Comparison of ENCODE assay signal across 8 mouse cellular contexts in the genomic region with DNA sequence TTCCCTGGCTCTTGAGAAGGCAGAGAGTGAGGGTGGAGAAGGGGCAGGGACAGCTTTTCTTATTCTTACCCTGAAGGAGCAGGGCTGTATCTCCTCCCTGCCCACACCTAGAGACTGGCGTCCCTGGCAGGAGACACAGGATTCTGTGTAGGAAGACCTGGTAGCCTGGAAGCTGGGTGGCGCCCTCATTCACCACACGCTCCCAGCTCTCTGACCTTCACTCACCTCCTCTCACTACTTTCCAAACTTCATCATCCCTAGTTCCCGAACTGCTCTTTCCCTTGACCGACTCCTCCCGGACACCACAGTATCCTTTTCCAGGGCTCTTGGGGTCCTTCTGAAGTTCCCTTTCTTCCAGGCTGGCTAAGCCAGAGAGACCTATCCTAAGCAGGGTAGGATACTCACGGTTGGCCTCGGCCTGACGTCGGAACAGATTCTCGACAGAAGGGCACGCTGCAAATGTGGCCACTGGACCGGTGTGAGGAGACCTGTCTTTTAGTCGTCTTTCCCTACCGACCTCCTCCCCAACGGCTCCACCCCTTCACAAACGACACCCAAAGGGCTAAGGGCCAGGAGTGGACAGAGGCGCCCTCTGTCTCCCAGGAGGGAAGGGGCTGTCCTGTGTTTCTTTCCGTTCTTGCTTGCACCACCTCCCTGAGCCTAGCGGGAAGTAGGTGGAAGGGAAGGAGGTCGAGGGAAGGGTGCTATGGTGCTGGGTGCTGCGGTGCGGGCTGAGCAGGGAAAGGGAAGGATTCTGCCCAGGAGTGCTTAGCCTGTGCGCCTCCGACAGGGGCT. TPM values are rescaled to one million over a fixed set of nuclear protein-coding genes. Genes with fewer than 3 reads are reported as not detected.
DNase-seq lines count a peak whose midpoint lies in the region; ATAC-seq lines count a peak whose summit lies in the region.

A gene (minus strand): TSS at position 597 of the 795 bp plus-strand sequence.
A gene (plus strand): TSS at position 640 of the 795 bp plus-strand sequence.

- H3K36me3 ChIP-seq in stomach, embryonic 14.5 days (ENCODE audit: control insufficient read depth, insufficient read depth, low read length) = no peaks in the 10 kb centered on the region

- intact Hi-C loops in gastrocnemius, postnatal 36 days (cut with DNase I) = no loop called here
- intact Hi-C loops in left cerebral cortex, postnatal 25 days (cut with DNase I) = loop anchor here (5.0 kb wide), 2 partner anchors 73 to 98 kb away; a partner anchor contains a TSS

- peak within 1 kb of the TSS; percentile 31 for H3K4me3 ChIP-seq in stomach, embryonic 14.5 days (ENCODE audit: low read depth, low read length)

- H3K27me3 ChIP-seq in stomach, embryonic 14.5 days (ENCODE audit: control insufficient read depth, insufficient read depth, low read length) = no peaks in the 10 kb centered on the region

- WGBS in stomach, embryonic 14.5 days = 7% methylated on average over 25 of the region's 25 CpGs

- no peaks in the 10 kb centered on the region for H3K9me3 ChIP-seq in stomach, embryonic 14.5 days (ENCODE audit: control insufficient read depth, low read depth, low read length)

- ATAC-seq in common myeloid progenitor, adult 5-6 weeks (replicated peaks; ENCODE audit: low read depth, poor library complexity, severe bottlenecking) = peak; percentile 71
- peak; percentile 19 for ATAC-seq in inflammation-experienced regulatory T-cells, adult 6 months
- peak; percentile 71 for ATAC-seq in megakaryocyte progenitor cell, adult 5-6 weeks (replicated peaks; ENCODE audit: poor library complexity)
- ATAC-seq in stomach, embryonic 14.5 days (ENCODE audit: insufficient number of reproducible peaks, insufficient read depth, low FRiP score, low read depth) = peak; percentile 31

- DNase-seq in right cerebral cortex, postnatal 10 days (ENCODE audit: low spot score in 2 of 2) = peak; percentile 59
- DNase-seq in right cerebral cortex, postnatal 4 days = no peak
- peak; percentile 67 to 76 for DNase-seq in gastrocnemius, postnatal 36 days
- peak; percentile 44 to 60 for DNase-seq in left cerebral cortex, postnatal 25 days (ENCODE audit: low spot score in 2 of 2)

- no peak within 1 kb of the TSS; the same call in 1 of the 2 replicates for H3K27ac ChIP-seq in stomach, embryonic 14.5 days (ENCODE audit: low read length)

- H3K9ac ChIP-seq in stomach, embryonic 14.5 days (replicated peaks; ENCODE audit: low read depth, low read length) = peak within 1 kb of the TSS; percentile 38; the same call in 1 of the 2 replicates

- peaks cover 6% of the 10 kb centered on the region for H3K4me1 ChIP-seq in stomach, embryonic 14.5 days (ENCODE audit: control insufficient read depth, insufficient read depth, low read length)

- H3K4me2 ChIP-seq in stomach, embryonic 14.5 days (replicated peaks; ENCODE audit: low read depth, low read length) = peak within 1 kb of the TSS; percentile 75

RNA-seq across cellular contexts. Expression of the first gene that starts in this region (rescaled TPM):
- total RNA-seq in common myeloid progenitor, adult 5-6 weeks (2017) = 68.0 and 72.4 TPM in 2 replicates
- 100 to 1,000 TPM; 120 to 124 TPM for total RNA-seq in gastrocnemius, postnatal 36 days (2021)
- 1 to 10 TPM; 2.6 to 7.6 (median 5.1) TPM for polyA plus RNA-seq in inflammation-experienced regulatory T-cells, adult 6 months (2017; shearing (Covaris generic))
- total RNA-seq in left cerebral cortex, postnatal 25 days (2021) = 100 to 1,000 TPM; 113 to 116 TPM
- 123 and 145 TPM in 2 replicates for total RNA-seq in megakaryocyte progenitor cell, adult 5-6 weeks (2015)
- 121 and 131 TPM in 2 replicates for total RNA-seq in megakaryocyte progenitor cell, adult 5-6 weeks (2017)
- 46.8 and 48.5 TPM in 2 replicates for polyA plus RNA-seq in stomach, embryonic 14.5 days (2014; fragmentation: Nextera tagmentation; extraction: Ambion mirVana)

RNA-seq across cellular contexts. Expression of the second gene that starts in this region (rescaled TPM):
- 45.3 and 46.6 TPM in 2 replicates for total RNA-seq in common myeloid progenitor, adult 5-6 weeks (2017)
- 1 to 10 TPM; 9.2 to 9.6 TPM for total RNA-seq in gastrocnemius, postnatal 36 days (2021)
- 100 to 1,000 TPM; 188 to 341 (median 192) TPM for polyA plus RNA-seq in inflammation-experienced regulatory T-cells, adult 6 months (2017; shearing (Covaris generic))
- total RNA-seq in left cerebral cortex, postnatal 25 days (2021) = 10 to 100 TPM; 17.0 to 21.1 TPM
- 49.3 and 59.5 TPM in 2 replicates for total RNA-seq in megakaryocyte progenitor cell, adult 5-6 weeks (2015)
- 84.2 and 96.0 TPM in 2 replicates for total RNA-seq in megakaryocyte progenitor cell, adult 5-6 weeks (2017)
- polyA plus RNA-seq in stomach, embryonic 14.5 days (2014; fragmentation: Nextera tagmentation; extraction: Ambion mirVana) = 31.2 and 33.5 TPM in 2 replicates

Comparison
In these comparisons a context has a peak if more than half of its experiments do, and no peak if none do; other contexts are left out.
1. ATAC-seq: peak in every context shown above with its lines; median percentile 71 in common myeloid progenitor, adult 5-6 weeks; 71 in megakaryocyte progenitor cell, adult 5-6 weeks; 31 in stomach, embryonic 14.5 days; 19 in inflammation-experienced regulatory T-cells, adult 6 months.